Mouse (Mus musculus) layer of hippocampus, adult 8-10 months (tissue): ENCODE data around the gene Ankzf1. TPM values are rescaled to one million over a fixed set of nuclear protein-coding genes. Genes with fewer than 3 reads are reported as not detected.
"Not testable (repeated sequence)": the region's sequence is repeated elsewhere in the genome, so short reads cannot be mapped to it uniquely, and the experiment has no call there.

Source experiments
- DNase-seq, 2 experiments: peaks; one replicate each; pipeline ENCODE4 v3.0.0; 2022; ENCODE audit warnings: low spot score in 2 of 2
- total RNA-seq, 4 experiments: library from RNA; stranded (reverse); gene quantifications; 2 replicates each; pipeline ENCODE4 v1.2.4; 2022

Ankzf1 gene
- total RNA-seq, 4 experiments from 2014 or later = 25.5 to 38.5 (median 31.3) TPM

DNA sequence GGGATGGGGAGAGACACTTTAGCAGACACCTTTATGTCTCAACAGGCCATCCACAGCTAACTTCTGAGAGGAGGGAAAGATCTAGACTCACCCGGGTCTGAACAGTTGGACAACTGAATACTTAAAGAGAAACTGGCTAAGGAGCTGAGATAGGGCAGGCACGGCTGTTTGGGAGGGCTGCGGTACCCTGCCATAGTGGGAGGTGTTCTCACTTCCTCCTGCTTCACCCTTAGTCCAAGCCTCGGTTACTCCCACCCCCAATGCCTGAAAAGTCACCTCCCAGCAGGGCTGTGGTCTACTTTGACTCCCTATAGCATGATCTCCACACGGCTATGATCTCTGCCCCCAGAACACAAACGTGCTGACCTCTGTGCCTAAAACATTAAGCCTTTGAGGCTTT, 31.6 kb downstream of the Ankzf1 start:
- DNase-seq = no peak

DNA sequence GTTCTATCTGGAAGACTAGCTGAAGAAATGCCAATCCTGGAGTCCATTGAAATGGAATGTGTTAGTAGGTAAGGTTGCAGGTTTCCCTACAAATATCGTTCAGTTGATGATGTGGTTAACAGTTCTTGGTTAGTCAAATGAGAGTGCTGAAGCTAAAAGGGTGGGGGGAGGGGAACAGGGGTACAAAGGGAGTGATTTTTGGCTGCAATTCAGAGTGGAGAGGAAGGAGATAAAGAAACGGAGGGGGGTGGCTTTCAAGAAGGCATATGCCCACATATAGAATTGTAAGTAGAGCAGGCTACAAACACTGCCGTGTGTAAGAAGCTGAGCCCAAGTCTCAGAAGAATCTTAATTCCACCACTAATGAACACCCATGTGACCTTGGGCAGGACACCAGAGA, 33.5 kb downstream of the Ankzf1 start:
- DNase-seq = no peak

DNA sequence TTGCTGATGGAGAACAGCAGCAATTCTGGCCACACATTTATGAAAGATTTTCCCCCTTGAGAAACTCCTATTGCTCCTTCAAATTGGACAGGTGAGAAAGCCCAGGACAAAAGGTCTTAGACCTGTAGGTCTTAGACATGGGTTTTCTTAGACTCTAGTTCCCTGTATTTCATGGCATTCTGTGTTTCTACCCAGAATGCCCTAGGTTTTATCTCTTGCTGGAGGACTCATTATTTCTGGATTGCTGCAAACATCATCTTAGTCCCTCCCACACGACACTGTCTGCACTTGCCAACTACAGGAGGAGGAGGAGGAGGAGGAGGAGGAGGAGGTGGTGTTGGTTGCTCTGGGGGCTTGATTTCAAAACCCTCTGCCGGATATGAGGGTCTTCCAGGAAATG, 34.2 kb downstream of the Ankzf1 start:
- DNase-seq = no peak

DNA sequence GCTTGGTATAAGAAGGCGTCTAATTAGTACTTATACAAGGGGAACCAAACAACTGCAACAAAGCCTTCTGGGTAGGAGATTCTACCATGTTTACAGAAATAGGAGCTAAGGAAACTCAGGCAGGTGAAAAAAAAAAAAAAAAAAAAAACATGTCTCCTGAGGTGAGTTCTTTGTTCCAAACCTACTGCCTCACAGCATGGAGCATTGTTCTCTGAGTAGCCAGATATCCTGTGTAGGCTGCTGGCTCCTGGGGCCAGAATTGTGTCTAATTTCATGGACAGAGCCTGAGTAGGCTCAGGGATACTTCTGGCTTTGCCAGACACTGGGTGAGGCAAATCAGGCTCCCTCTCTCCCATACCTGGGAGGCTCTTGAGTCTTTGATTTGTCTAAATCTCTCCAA, 35.7 kb downstream of the Ankzf1 start:
- DNase-seq = no peak

DNA sequence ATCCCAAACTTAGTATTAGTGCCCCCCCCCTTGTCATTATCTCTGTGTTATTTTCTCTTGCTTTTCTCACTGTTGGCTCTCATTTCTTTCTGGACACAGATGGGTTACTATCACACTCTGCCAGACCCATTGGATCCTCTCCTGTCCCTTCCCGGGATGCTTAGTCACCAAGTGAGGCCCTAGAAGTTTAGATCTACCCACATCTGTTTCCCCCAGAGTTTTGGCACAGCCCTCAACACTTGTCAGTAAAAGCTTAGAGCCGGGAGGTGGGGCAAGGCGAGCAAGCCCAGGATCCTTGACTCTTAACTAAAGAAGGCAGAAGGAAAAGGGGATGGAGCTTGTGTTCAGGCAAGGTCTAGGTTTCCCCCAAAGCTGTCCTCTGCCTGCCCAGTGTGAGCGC, 37.2 kb downstream of the Ankzf1 start:
- DNase-seq = no peak

DNA sequence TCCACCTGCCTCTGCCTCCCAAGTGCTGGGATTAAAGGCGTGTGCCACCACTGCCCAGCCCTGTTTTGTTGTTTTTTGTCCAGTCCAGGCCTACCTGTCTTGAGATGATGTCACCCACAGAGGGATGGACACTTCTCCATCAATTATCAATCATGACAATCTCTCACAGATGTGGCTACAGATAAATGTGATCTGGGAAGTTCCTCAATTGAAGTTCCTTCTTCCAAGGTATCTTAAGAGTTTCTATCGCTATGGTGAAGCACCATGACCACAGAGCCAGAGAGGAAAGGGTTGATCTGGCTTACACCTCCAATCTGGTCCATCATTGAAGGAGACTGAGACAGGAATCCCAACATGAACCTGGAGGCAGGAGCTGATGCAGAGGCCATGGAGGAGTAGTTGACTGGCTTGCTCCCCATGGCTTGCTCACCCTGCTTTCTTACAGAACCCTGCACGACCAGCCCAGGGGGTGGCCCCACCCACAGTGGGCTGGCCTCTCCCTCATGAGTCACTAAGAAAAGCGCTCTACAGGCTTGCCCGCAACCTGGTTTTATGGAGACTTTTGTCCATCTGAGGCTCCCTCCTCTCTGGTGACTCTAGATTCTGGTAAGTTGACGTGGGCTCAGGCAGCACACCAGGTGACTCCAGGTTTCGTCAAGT, 38.5 kb downstream of the Ankzf1 start:
- no peak for DNase-seq

DNA sequence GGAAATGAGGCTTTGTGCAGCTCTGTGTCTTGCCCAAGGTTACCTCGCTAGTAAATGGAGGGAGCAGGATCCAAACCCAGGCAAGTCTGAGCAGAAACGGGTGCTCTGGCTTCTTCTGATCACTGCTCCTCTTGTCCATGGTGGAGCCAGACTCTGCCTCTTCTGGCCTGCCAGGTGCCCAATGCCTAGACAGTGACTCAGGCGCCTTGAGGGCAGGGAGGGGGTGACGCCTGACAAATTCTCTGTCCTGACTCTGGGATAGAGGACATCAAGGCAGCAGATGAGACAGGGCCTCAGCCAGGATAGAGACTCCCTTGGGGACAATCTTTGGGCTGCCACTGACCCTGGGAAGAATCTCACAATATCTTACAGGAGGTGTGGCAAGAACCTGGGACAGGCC, 39.3 kb downstream of the Ankzf1 start:
- no peak for DNase-seq

DNA sequence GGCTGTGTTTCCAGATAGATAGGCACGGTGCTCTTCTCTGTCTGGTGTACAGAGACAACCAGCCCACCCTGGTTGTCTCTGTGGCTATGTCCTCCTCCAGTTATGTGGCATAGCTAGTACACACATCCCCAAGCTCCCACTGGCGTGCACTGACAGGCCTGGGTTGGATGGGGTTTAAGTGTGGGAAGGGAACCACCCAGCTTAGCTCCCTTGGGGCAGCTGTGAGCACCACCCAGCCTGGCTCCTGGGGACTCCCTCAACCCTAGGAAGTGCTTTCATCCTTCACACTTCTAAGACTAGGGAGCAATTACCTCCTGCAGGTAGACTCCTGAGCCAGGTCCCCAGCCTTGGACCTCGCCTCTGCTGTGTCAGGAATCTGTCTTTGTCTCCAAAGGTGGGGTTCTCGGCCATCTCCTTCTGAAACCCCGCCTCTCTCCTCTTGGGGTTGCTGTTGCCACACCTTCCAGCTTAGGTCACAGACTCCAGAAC, 39.8 kb downstream of the Ankzf1 start, which contains the start of gene A630095N17Rik:
TSS of gene A630095N17Rik (minus strand) at position 439 of the 489 bp plus-strand sequence.
- DNase-seq = no peak

DNA sequence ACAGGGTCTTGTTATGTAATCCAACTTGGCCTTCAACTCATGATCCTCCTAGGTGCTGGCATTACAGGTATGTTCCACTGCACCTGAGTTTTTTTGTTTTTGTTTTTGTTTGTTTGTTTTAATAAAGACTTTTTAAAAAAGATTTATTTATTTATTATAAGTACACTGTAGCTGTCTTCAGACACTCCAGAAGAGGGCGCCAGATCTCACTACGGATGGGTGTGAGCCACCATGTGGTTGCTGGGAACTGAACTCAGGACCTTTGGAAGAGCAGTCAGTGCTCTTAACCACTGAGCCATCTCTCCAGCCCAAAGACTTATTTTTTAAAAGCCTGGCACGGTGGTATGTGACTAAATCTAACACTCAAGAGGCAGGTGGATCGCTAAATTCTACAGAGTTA, 40.5 kb downstream of the Ankzf1 start:
- DNase-seq = not testable (repeated sequence)

DNA sequence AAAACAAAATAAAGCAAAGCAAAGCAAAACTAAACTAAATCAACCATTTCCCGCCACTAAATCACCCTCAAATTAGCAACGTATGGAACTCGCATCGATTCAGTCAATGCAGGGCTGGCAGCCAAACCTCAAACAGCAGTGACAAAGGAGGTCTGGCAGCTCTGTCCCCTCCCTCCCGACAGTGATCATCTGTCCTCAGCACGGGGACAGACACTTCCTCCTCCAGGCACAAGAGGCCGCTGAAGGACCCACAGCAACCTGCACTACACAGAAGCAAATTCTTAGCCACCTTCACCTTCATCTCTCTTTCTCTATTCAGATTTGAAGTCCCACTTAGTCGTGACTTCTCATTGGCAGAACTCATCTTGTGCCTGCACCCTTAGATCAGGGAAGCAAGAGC, 42.7 kb downstream of the Ankzf1 start:
- peak; percentile 73 to 77 for DNase-seq

DNA sequence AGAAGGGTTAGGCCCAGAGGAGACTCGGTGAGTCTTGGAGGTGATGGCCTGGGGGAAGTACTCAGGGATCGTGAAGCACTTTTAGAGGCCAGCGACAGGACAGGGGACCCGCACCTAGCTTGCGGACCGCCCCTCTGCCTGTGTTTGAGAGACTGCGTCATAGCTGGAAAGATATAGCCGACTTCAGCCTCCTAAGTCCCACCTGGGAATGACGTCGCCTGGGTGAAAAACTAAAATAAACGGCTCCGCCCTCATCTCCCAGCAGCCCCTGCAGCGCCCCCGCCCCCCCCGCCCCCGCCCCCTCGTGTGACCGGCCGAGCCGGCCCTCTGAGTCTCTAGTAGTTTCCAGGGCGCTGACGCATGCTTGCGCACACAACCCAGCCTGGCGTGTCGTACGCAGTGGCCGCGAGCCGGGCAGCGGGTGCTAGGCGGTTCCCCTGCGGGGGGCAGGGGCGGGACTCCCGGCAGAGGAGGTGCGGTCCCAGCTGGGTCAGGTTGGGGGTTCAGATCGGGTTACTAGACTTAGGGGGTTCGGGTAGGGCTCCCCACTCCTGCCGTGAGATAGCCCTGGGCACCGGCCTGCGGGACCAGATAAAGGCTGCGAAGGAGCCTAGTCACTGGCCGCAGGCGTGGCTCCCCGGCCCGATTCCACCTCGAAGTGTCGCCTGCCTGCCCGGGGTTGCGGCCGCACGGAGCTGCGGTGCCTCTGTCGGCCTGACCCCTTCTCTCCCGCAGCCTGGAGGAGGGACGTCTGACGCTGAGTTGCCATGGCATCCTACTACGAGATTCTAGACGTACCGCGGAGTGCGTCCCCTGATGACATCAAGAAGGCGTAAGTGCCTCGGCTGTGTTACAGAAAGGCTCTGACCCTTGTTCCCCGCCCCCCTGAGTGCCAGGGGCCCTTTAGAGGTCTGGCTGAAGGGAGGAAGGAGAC, 44.4 kb downstream of the Ankzf1 start, which contains the start of gene Dnajb2:
TSS of gene Dnajb2 (plus strand) at position 290 of the 934 bp plus-strand sequence.
- peak; percentile 80 to 82 for DNase-seq

DNA sequence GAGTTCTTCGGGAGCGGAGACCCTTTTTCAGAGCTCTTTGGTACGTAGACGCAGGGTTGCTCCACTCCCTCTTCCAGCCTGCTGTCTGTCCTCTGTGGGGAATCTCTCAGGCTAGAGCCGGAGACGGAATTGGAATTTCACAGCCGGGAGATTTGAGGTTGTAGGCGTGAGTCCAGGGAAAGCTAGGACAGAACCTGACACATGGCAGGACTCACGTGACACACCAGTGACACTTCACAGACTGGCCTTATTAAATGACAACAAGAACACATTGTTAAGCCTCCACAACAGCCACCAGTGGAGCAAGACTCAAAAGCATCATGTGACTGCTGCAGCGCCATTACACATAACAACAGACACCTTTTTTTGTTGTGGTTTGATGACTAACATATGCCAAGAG, 47.6 kb downstream of the Ankzf1 start:
- DNase-seq = peak in 1 of 2 experiments; percentile 77

DNA sequence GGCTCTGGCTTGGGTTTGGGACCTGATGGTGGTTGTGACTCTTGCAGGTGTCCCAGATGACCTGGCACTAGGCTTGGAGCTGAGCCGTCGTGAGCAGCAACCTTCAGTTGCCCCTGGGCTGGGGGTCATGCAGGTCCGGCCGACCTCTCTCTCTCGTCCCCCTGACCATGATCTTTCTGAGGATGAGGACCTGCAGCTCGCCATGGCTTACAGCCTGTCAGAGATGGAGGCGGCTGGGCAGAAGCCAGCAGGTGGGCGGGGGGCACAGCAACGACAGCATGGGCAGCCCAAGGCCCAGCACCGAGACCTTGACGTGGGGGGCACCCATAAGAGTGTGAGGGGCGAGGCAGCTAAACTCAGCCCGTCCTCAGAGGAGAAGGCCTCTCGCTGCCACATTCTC, 51.5 kb downstream of the Ankzf1 start:
- no peak for DNase-seq

DNA sequence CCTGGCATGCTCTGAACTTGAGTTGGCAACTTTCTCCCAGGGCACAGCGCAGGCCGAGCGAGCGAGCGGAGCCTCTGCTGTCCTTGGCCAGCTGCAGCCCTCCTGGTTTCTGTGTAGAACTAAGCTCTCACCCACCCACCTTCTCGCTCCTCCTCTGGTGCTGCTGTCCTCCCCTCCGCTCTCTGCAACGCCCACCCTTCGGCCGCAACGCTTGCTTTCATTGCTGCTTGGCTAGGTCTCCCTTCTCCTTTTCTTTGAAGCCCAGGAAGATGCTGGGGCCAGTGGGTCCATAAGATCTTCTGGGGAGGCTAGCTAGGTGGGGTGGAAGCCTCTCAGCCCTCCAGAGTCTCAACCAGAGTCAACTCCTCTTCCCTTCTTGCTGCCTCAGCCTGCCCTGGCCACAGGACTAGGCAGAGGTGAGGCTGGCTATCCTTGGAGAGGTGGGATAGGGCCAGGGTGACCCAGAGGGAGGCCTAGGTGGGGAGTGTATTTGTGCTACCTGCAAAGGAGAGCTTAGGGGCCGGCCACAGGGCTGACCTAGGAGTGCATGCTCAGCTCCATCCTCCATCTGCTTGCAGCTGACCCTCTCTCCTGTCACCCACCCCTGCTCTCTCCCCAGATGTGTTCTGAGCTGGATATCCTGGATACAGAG, 52.4 kb downstream of the Ankzf1 start:
- no peak for DNase-seq

DNA sequence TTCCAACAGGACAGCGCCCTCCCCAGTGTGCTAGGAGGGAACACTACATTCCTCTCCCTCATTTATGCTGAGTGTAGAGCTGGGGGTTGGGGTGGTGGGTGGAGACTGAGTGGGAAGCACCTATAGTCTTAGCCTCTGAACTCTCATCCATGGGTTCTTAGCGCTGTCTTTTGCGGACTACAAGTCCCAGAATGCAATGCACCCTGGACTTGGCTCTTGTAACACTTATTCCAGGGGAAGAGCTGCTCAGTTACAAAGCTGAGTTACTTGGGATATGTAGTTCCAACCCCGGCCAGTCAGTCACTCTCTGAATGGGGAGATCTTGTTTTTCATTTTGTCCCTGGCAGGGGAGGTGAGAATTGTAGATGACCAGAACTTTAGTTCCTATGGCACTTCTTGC, 52.9 kb downstream of the Ankzf1 start:
- no peak for DNase-seq

DNA sequence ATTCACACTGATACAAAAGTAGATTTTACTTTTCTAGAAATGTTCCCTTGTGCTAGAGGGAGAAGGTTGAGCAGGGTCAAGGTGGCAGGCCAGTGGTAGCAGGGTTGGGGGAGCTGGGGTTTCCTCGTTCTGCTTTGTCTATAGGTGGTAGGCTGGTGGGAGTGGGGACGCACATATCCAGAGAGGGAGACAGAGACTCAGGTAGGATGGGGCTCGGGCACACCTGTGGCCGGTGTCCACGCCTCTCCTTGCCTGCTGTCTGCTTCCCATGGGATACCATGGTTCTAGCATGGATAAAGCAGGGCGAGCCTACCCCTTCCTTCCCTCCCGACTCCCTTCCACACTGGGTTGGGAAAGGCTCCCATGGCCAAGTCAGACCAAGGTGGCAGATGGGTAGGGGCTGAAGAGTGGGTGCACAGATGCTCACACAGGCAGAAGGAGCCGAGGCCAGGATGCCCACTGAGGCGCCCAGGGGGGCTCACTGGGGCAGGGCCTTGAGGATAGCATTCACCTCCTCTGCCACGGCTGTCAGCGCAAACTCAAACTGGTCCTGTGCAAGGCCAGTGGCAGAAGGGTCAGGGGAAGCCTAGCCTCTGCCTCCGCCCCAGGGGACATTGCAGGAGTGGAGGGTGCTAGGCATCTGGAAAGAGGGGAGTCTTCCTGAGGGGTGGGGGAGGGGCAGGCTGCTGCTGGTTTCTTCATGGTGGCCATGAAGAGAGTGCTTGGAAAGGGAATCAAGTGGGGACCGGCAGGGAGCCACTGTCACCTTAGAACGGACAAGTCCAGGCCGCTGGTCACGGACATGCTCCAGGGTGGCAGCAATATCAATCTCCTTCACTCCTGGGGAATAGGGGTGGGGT, 55.4 kb downstream of the Ankzf1 start:
- DNase-seq = no peak

DNA sequence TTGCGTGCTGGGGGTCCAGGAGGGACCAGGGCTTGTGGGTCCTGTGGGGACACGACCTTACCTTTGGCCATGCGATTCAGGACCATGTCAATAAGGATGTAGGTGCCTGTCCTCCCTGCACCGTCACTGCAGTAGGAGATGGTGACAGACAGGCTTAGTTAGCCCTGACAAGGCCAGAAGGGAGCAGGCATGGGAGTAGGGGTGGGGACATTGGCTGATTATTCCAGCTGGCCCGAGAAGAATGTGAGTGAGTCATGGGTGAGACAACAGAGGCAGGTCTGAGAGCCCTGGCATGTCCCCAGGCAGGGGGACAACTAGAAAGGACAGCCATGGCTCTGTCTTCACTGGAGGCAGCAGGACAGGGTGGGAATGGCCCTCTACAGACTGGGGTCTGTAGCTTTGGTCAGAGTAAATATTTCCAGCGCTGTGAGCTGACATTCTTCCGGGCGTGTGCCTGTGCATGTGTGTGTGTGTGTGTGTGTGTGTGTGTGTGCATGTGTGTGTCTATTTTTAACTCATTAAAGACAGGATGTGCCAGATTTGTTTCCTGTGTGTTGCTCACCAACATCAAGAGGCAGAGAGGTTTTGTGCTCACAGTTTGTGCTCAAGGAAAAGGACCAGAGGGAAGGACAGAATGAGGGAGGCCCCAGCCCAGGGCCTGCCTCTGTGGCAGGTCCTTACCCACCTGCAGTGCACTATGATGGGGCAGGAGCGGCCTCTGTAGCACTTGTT, 56.3 kb downstream of the Ankzf1 start:
- DNase-seq = no peak
